Mouse (Mus musculus): ENCODE data around the gene Dctn1. TPM values are rescaled to one million over a fixed set of nuclear protein-coding genes. Genes with fewer than 3 reads are reported as not detected.
"Not testable (repeated sequence)": the region's sequence is repeated elsewhere in the genome, so short reads cannot be mapped to it uniquely, and the experiment has no call there.

The Dctn1 gene
- polyA plus RNA-seq, 1 experiment from 2014 or later, result 82.1 TPM

DNA sequence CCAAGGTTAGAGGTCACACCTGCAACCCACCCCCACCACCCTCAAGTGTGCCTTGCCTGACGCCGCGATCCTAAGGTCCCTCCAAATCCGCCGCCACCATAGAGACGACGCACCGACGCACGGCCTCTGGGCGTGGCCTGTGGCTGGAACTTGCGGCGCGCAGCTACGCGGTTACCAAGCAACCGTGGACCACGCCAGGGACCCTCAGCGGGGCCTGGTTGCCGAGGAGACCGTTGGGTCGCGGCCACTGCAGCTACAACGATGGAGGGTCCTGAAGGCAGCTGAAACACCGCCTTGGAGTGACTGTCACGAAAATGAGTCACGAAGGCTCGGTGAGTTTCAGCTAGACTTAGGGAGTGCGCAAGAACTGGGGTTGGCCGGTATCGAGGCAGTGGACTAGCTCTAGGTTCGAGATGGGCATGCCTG is 9.4 kb upstream of the Dctn1 start, which contains the start of the genes Wdr54 and 1700003E16Rik:
Gene Wdr54, minus strand, starts transcription at position 139 of the 426 bp plus-strand sequence.
Gene 1700003E16Rik, plus strand, starts transcription at position 146 of the 426 bp plus-strand sequence.
- peaks cover 5% of the 10 kb centered on the region; the same call in 1 of the 2 replicates for H3K36me3 ChIP-seq
- peak within 1 kb of the TSS; percentile 20 for H3K9ac ChIP-seq
- peaks cover 9% of the 10 kb centered on the region for H3K27me3 ChIP-seq (replicated peaks)
- no peak within 1 kb of the TSS for H3K27ac ChIP-seq
- peak; percentile 71 for ATAC-seq
- WGBS, result 2% methylated on average over 32 of the region's 32 CpGs
- H3K4me2 ChIP-seq (replicated peaks), result peak within 1 kb of the TSS; percentile 75
- H3K4me3 ChIP-seq (replicated peaks), result peak within 1 kb of the TSS; percentile 50
- H3K4me1 ChIP-seq (replicated peaks), result peaks cover 6% of the 10 kb centered on the region
- no peaks in the 10 kb centered on the region for H3K9me3 ChIP-seq

DNA sequence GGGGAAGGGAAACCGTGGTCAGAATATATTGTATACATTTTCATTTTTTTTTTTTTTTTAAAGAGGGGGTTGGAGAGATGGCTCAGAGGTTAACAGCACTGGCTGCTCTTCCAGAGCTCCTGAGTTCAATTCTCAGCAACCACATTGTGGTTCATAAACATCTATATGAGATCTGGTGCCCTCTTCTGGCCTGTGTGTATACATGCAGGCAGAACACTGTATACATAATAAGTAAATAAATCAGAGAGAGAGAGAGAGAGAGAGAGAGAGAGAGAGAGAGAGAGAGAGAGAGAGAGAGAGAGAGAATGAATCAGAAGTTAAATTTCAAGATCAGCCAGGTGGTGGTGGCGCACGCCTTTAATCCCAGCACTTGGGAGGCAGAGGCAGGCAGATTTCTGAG is 6.3 kb upstream of the Dctn1 start:
- WGBS, result 22% methylated on average over 3 of the region's 3 CpGs
- not testable (repeated sequence) for H3K9ac ChIP-seq; H3K4me3 ChIP-seq (replicated peaks); H3K9me3 ChIP-seq; H3K36me3 ChIP-seq; H3K4me2 ChIP-seq (replicated peaks); ATAC-seq; H3K27ac ChIP-seq
- Histone ChIP-seq H3K4me1 (replicated peaks) (peaks cover 22% of the 10 kb centered on the region), H3K27me3 (replicated peaks) (peaks cover 23% of the 10 kb centered on the region)

DNA sequence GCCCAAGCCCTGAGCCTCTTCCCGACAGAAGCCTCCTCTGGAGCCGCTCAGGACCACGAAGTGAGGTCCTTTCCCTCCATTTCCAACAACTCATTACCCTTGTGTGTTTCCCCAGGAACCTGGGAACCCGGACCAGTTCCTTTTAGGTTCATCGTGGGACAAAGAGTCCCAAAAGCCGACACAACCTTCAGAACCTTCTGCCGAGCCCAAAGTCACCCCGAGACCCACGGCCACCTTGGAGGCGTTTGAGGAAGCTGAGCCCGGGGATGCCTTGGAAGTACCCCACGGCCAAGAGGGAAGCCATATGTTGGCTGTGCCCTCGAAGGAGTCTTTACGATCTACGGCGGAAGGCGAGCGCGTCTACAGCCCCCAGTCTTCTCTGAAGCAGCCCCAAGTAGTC is 4.3 kb upstream of the Dctn1 start:
- peak overlapping the region; percentile 38 for H3K4me3 ChIP-seq (replicated peaks)
- WGBS, result 12% methylated on average over 19 of the region's 19 CpGs
- H3K27ac ChIP-seq, result no peak overlapping the region
- H3K4me1 ChIP-seq (replicated peaks), result peaks cover 21% of the 10 kb centered on the region
- peak overlapping the region; percentile 48 for H3K9ac ChIP-seq
- H3K9me3 ChIP-seq, result no peaks in the 10 kb centered on the region
- no peaks in the 10 kb centered on the region for H3K36me3 ChIP-seq
- H3K27me3 ChIP-seq (replicated peaks), result peaks cover 23% of the 10 kb centered on the region
- no peak for ATAC-seq
- H3K4me2 ChIP-seq (replicated peaks), result peak overlapping the region; percentile 92

DNA sequence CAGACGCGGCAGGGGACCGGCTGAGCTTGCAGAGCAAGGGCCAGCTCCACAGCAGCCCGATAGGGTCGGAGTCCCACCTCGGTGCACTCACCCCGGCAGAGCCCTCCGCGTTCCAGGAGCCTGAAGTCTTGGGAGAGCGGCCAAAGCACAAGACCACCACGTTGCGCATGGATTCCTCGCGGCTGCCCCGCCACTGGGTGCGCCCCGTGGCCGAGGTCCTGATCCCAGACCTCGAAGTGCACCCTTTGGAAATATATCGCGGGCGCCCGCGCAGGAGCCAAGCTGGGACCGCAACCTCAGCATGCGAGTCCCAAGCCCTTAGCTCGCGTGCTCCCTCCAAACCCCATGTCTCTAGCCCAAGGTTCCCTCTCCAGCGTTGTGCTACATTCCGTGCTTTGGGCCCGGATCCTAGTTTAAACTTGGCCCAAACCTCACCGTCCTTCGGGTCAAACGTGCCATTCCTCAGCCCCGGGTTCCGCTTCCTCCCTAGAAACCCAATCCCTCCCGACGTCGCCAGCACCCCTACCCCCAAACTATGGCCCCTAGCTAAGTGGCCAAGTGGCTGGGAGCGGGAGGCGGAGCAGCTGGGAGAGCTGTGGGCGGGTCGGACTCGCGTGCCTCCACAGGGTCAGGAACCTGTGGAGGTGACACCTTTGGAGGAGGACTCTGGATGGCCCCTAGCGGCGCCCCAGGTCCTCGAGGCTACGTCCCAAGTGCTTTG is 3.6 kb upstream of the Dctn1 start:
- peaks cover 23% of the 10 kb centered on the region for H3K27me3 ChIP-seq (replicated peaks)
- no peaks in the 10 kb centered on the region for H3K9me3 ChIP-seq
- H3K4me2 ChIP-seq (replicated peaks), result peak overlapping the region; percentile 92
- H3K27ac ChIP-seq, result no peak overlapping the region
- H3K36me3 ChIP-seq, result no peaks in the 10 kb centered on the region
- H3K4me1 ChIP-seq (replicated peaks), result peaks cover 20% of the 10 kb centered on the region; the same call in 1 of the 2 replicates
- H3K4me3 ChIP-seq (replicated peaks), result peak overlapping the region; percentile 38
- ATAC-seq, result peak; percentile 44
- under 1% methylated on average over 49 of the region's 49 CpGs for WGBS
- peak overlapping the region; percentile 48 for H3K9ac ChIP-seq

GRCm38 (mm10) chr6:83162701-83163100 is 3.0 kb upstream of the Dctn1 start:
- Histone ChIP-seq H3K36me3 (no peaks in the 10 kb centered on the region), H3K4me1 (replicated peaks) (peaks cover 20% of the 10 kb centered on the region; the same call in 1 of the 2 replicates), H3K27ac (no peak overlapping the region), H3K9ac (peak overlapping the region; percentile 48), H3K9me3 (no peaks in the 10 kb centered on the region), H3K4me2 (replicated peaks) (peak overlapping the region; percentile 92), H3K4me3 (replicated peaks) (peak overlapping the region; percentile 38), H3K27me3 (replicated peaks) (peaks cover 23% of the 10 kb centered on the region)
- 3% methylated on average over 8 of the region's 8 CpGs for WGBS
- ATAC-seq, result peak; percentile 15

GRCm38 (mm10) chr6:83165026-83165606 is 604 bp upstream of the Dctn1 start:
- Histone ChIP-seq H3K27me3 (replicated peaks) (peaks cover 23% of the 10 kb centered on the region), H3K4me3 (replicated peaks) (peak overlapping the region; percentile 91), H3K36me3 (no peaks in the 10 kb centered on the region), H3K4me1 (replicated peaks) (peaks cover 24% of the 10 kb centered on the region), H3K9me3 (no peaks in the 10 kb centered on the region), H3K9ac (peak overlapping the region; percentile 95), H3K4me2 (replicated peaks) (peak overlapping the region; percentile 68), H3K27ac (0 out of 2 replicates have a peak overlapping the region, but pooled peaks have one; percentile 78)
- WGBS, result 4% methylated on average over 6 of the region's 6 CpGs
- peak; percentile 26 for ATAC-seq

- peak overlapping the region; percentile 78 for H3K27ac ChIP-seq
- no peaks in the 10 kb centered on the region for H3K9me3 ChIP-seq
- H3K9ac ChIP-seq, result peak overlapping the region; percentile 95
- H3K36me3 ChIP-seq, result no peaks in the 10 kb centered on the region
- peak overlapping the region; percentile 68 for H3K4me2 ChIP-seq (replicated peaks)
- peak overlapping the region; percentile 91 for H3K4me3 ChIP-seq (replicated peaks)
- peaks cover 24% of the 10 kb centered on the region for H3K4me1 ChIP-seq (replicated peaks)
- H3K27me3 ChIP-seq (replicated peaks), result peaks cover 15% of the 10 kb centered on the region
- under 1% methylated on average over 12 of the region's 12 CpGs for WGBS
- peak; percentile 7; the same call in 1 of the 2 replicates for ATAC-seq
Observed at GRCm38 (mm10) chr6:83166243-83166630, 517 bp downstream of the Dctn1 start.

GRCm38 (mm10) chr6:83169872-83170271 is 4.2 kb downstream of the Dctn1 start:
- no peak overlapping the region for H3K4me2 ChIP-seq (replicated peaks)
- no peak for ATAC-seq
- no peak overlapping the region for H3K27ac ChIP-seq
- peaks cover 8% of the 10 kb centered on the region; the same call in 1 of the 2 replicates for H3K4me1 ChIP-seq (replicated peaks)
- no peak overlapping the region for H3K4me3 ChIP-seq (replicated peaks)
- H3K9ac ChIP-seq, result no peak overlapping the region
- no peaks in the 10 kb centered on the region for H3K9me3 ChIP-seq
- H3K27me3 ChIP-seq (replicated peaks), result no peaks in the 10 kb centered on the region
- H3K36me3 ChIP-seq, result no peaks in the 10 kb centered on the region
- WGBS, result 73% methylated on average over 5 of the region's 5 CpGs

DNA sequence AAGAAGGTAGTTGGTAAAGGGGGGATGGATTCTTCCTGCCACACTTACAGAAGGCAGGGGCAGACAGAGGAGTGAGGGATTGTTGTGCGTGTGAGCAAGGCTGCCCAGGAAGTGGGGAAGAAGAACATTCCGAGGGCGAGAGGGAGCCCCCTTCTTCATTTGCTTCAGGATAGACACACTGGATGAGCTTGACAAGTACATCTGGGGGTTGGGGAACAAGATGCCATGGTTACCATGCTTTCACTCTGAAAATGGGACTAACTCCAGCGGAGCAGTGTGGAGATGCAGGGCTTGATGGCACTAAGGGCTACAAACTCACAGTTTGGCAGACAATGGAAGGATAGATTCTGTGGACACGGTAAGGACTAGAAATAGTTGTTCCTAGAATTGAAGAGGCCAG is 5.3 kb downstream of the Dctn1 start:
- no peak overlapping the region for H3K27ac ChIP-seq
- H3K27me3 ChIP-seq (replicated peaks), result no peaks in the 10 kb centered on the region
- H3K4me3 ChIP-seq (replicated peaks), result no peak overlapping the region
- peaks cover 5% of the 10 kb centered on the region; the same call in 1 of the 2 replicates for H3K4me1 ChIP-seq (replicated peaks)
- ATAC-seq, result no peak
- no peak overlapping the region for H3K4me2 ChIP-seq (replicated peaks)
- H3K36me3 ChIP-seq, result no peaks in the 10 kb centered on the region
- 77% methylated on average over 5 of the region's 5 CpGs for WGBS
- no peak overlapping the region for H3K9ac ChIP-seq
- no peaks in the 10 kb centered on the region for H3K9me3 ChIP-seq

DNA sequence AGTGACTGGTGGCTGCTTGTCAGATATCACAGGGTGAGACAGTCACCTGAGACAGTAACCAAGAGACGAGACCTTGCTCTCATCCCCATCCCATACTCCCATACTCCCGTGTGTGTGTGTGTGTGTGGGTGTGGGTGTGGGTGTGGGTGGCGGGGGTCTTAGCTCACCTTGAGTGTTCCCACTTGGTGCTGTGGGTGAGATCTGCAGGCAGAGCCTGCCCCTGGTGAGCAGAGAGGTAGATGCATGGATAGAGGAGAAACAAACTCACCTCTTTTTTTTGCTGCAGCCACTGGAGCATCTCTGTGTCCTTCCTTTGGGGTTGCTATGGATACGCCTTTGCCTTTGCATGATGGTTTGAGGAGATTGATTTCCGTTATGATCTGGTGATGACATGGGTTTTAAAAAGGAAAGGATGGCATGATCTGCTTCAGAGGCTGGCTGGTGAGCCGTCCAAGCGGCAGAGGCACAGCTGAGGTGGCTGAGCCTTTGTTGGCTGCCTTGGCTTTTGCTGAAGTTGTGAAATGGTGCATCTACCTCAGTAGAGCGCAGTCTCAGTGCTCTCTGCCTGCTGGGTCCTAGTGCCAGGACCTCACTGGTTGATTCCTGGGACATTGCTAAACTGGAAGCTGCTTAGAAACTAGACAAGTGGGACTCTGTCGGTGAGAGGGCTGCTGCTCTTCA is 6.7 kb downstream of the Dctn1 start:
- no peaks in the 10 kb centered on the region for H3K27me3 ChIP-seq (replicated peaks)
- H3K36me3 ChIP-seq, result no peaks in the 10 kb centered on the region

DNA sequence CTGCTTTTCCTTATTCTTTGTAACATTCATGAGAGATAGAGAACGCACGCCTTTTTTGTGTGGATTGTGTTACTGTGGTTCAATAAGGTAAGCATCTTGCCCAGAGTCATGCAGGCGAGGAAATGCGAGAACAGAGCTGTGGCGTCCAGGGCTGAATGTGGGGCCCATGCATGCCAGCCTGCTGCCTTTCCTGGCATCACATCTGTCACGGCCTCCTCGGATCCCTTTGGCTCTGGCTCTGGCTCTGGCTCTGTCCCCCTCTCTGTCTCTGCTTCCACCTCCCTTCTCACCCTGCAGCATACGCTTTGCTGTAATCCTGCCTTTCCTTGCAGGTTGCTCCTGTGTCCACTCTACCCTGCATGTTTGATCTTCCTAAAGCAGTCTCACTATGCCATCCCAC is 10.3 kb downstream of the Dctn1 start:
- H3K4me3 ChIP-seq (replicated peaks), result no peak overlapping the region
- H3K4me1 ChIP-seq (replicated peaks), result peaks cover 12% of the 10 kb centered on the region
- no peaks in the 10 kb centered on the region for H3K9me3 ChIP-seq
- H3K4me2 ChIP-seq (replicated peaks), result no peak overlapping the region
- ATAC-seq, result no peak
- no peaks in the 10 kb centered on the region for H3K27me3 ChIP-seq (replicated peaks)
- H3K36me3 ChIP-seq, result no peaks in the 10 kb centered on the region
- WGBS, result 86% methylated on average over 8 of the region's 8 CpGs
- H3K27ac ChIP-seq, result no peak overlapping the region
- no peak overlapping the region for H3K9ac ChIP-seq

More for the DNA sequence above, 6.7 kb downstream of the Dctn1 start:
- no peaks in the 10 kb centered on the region for H3K9me3 ChIP-seq
- ATAC-seq, result no peak
- H3K4me2 ChIP-seq (replicated peaks), result no peak overlapping the region
- H3K9ac ChIP-seq, result no peak overlapping the region
- H3K4me3 ChIP-seq (replicated peaks), result no peak overlapping the region
- H3K27ac ChIP-seq, result no peak overlapping the region
- H3K4me1 ChIP-seq (replicated peaks), result peaks cover 5% of the 10 kb centered on the region; the same call in 1 of the 2 replicates
- WGBS, result 71% methylated on average over 9 of the region's 9 CpGs
